Mouse (Mus musculus) hindbrain, postnatal 0 days (tissue): ENCODE measurements around the gene Ntrk3. TPM values are rescaled to one million over a fixed set of nuclear protein-coding genes. Genes with fewer than 3 reads are reported as not detected.
A peak's percentile ranks its signal among the peaks of the same experiment; 100 is the strongest.

Experiments
- ATAC-seq: fragments of 200-750 bp; cut with Nextera tagmentation; 2 replicates; pipeline ENCODE4 v1.8.0; 2017; ENCODE audit warnings: mild to moderate bottlenecking, moderate TSS enrichment, moderate library complexity
- DNase-seq: peaks from one replicate; pipeline ENCODE4 v3.0.0-alpha.2; 2015; ENCODE audit warnings: low spot score
- H3K27ac ChIP-seq: fragments of 300-500 bp; sonication (generic); 2 replicates; pipeline ENCODE4 v1.5.1; 2014; ENCODE audit warnings: mild to moderate bottlenecking
- H3K27me3 ChIP-seq: fragments of 300-500 bp; sonication (generic); 2 replicates; pipeline ENCODE4 v1.6.1; 2014; ENCODE audit warnings: low read length, mixed read lengths; ENCODE audit not compliant: insufficient read depth
- H3K36me3 ChIP-seq: fragments of 300-500 bp; sonication (generic); 2 replicates; pipeline ENCODE4 v1.6.1; 2014; ENCODE audit warnings: low read length, mixed read lengths; ENCODE audit not compliant: insufficient read depth
- H3K4me1 ChIP-seq: fragments of 300-500 bp; sonication (generic); 2 replicates; pipeline ENCODE4 v1.6.1; 2014; ENCODE audit warnings: antibody characterized with exemption, low read length, mixed read lengths; ENCODE audit not compliant: insufficient read depth
- H3K4me2 ChIP-seq: fragments of 300-500 bp; sonication (generic); 2 replicates; pipeline ENCODE4 v1.6.1; 2014; ENCODE audit warnings: low read depth, mild to moderate bottlenecking, low read length, moderate library complexity, mixed read lengths
- H3K4me3 ChIP-seq: fragments of 300-500 bp; sonication (generic); 2 replicates; pipeline ENCODE4 v1.5.1; 2014; ENCODE audit warnings: low read length
- H3K9ac ChIP-seq: fragments of 300-500 bp; sonication (generic); replicated peaks from 2 replicates; pipeline ENCODE4 v1.6.1; 2014; ENCODE audit warnings: mild to moderate bottlenecking, low read length, moderate library complexity, mixed read lengths
- H3K9me3 ChIP-seq: fragments of 300-500 bp; sonication (generic); 2 replicates; pipeline ENCODE4 v1.6.1; 2016; ENCODE audit warnings: low read length, mixed read lengths
- CTCF ChIP-seq: IDR thresholded peaks from 2 replicates; pipeline ENCODE4 v1.5.1; 2016; ENCODE audit warnings: antibody characterized with exemption, control low read depth, low read depth
- WGBS: fragments of 180-500 bp; shearing (Covaris S2); extraction: QIAGEN DNeasy Blood & Tissue Kit; methylation state at CpG from one replicate; pipeline ENCODE4 v1.1.7; 2014; 5-methylcytosine and 5-hydroxymethylcytosine counted together
- polyA plus RNA-seq: library from polyadenylated mRNA; unstranded; fragments of >200 nt; fragmentation: Nextera tagmentation; extraction: Ambion mirVana; gene quantifications from 2 replicates; pipeline ENCODE4 v1.2.1, GENCODE M21; 2015
- total RNA-seq: library from RNA; depleted of rRNA; stranded (reverse); fragments of >200 nt; gene quantifications from 2 replicates; pipeline ENCODE4 v1.2.3, GENCODE M21; 2014

Gene Ntrk3
- total and polyA plus RNA-seq, 2 experiments from 2014 or later, result 23.5 to 90.8 TPM

- Histone ChIP-seq H3K4me2 (no peak overlapping the region), H3K36me3 (no peaks in the 10 kb centered on the region), H3K4me3 (no peak overlapping the region), H3K27ac (no peak overlapping the region), H3K9ac (no peak overlapping the region), H3K27me3 (no peaks in the 10 kb centered on the region), H3K9me3 (no peaks in the 10 kb centered on the region), H3K4me1 (no peaks in the 10 kb centered on the region)
- no peak for TF ChIP-seq CTCF
- 75% methylated on average over 7 of the region's 7 CpGs for WGBS
- ATAC-seq (0 out of 2 replicates have a peak, but pooled peaks have one; percentile 13), DNase-seq (no peak)
Measured at GRCm38 (mm10) chr7:78493591-78493990, 244.2 kb downstream of the Ntrk3 start.

GRCm38 (mm10) chr7:78491176-78491575, 246.6 kb downstream of the Ntrk3 start:
- no peak overlapping the region for H3K9ac ChIP-seq
- no peak overlapping the region for H3K4me3 ChIP-seq
- H3K27me3 ChIP-seq, result no peaks in the 10 kb centered on the region
- H3K36me3 ChIP-seq, result no peaks in the 10 kb centered on the region
- ATAC-seq (peak; percentile 73), DNase-seq (no peak)
- H3K4me1 ChIP-seq, result no peaks in the 10 kb centered on the region
- no peak for TF ChIP-seq CTCF
- no peaks in the 10 kb centered on the region for H3K9me3 ChIP-seq
- 44% methylated on average over 7 of the region's 7 CpGs for WGBS
- H3K27ac ChIP-seq, result no peak overlapping the region
- no peak overlapping the region for H3K4me2 ChIP-seq

DNA sequence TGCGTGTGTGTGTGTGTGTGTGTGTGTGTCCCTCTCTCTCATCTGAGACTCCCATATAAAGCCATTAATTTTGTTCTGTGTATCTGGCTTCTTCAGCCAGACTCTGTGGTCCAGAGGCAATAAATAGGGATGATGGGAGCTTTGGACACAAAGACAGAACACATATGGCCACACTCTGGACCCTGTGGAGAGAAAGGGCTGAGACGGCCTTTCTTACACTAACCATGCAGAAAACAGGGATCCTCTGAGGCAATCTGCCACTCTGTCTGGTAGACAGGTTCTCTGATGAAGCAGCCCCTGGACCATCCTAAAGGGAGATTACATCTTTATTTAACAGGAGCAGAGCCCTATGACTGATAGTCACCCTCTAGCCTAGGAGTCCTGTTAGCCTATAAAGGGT, 253.5 kb downstream of the Ntrk3 start:
- H3K36me3 ChIP-seq, result no peaks in the 10 kb centered on the region
- TF ChIP-seq CTCF, result no peak
- H3K27me3 ChIP-seq, result no peaks in the 10 kb centered on the region
- no peaks in the 10 kb centered on the region for H3K4me1 ChIP-seq
- ATAC-seq (peak; percentile 56; the same call in 1 of the 2 replicates), DNase-seq (peak; percentile 16)
- no peak overlapping the region for H3K27ac ChIP-seq
- no peak overlapping the region for H3K9ac ChIP-seq
- H3K4me3 ChIP-seq, result no peak overlapping the region
- WGBS, result 71% methylated on average over 2 of the region's 2 CpGs
- H3K9me3 ChIP-seq, result no peaks in the 10 kb centered on the region
- no peak overlapping the region for H3K4me2 ChIP-seq

GRCm38 (mm10) chr7:78483729-78484128, 254.1 kb downstream of the Ntrk3 start:
- 72% methylated on average over 3 of the region's 3 CpGs for WGBS
- H3K4me1 ChIP-seq, result no peaks in the 10 kb centered on the region
- H3K9me3 ChIP-seq, result no peaks in the 10 kb centered on the region
- no peak overlapping the region for H3K4me2 ChIP-seq
- no peaks in the 10 kb centered on the region for H3K27me3 ChIP-seq
- no peak overlapping the region for H3K27ac ChIP-seq
- ATAC-seq (0 out of 2 replicates have a peak, but pooled peaks have one; percentile 47), DNase-seq (peak; percentile 15)
- H3K36me3 ChIP-seq, result no peaks in the 10 kb centered on the region
- no peak overlapping the region for H3K4me3 ChIP-seq
- H3K9ac ChIP-seq, result no peak overlapping the region
- no peak for TF ChIP-seq CTCF

- ATAC-seq (no peak), DNase-seq (no peak)
- H3K4me1 ChIP-seq, result no peaks in the 10 kb centered on the region
- no peaks in the 10 kb centered on the region for H3K9me3 ChIP-seq
- 41% methylated on average over 2 of the region's 2 CpGs for WGBS
- no peak overlapping the region for H3K4me2 ChIP-seq
- H3K36me3 ChIP-seq, result no peaks in the 10 kb centered on the region
- H3K4me3 ChIP-seq, result no peak overlapping the region
- no peak for TF ChIP-seq CTCF
- H3K9ac ChIP-seq, result no peak overlapping the region
- no peaks in the 10 kb centered on the region for H3K27me3 ChIP-seq
- peak overlapping the region; percentile 26; the same call in 1 of the 2 replicates for H3K27ac ChIP-seq
Measured at GRCm38 (mm10) chr7:78483061-78483460, 254.8 kb downstream of the Ntrk3 start.

DNA sequence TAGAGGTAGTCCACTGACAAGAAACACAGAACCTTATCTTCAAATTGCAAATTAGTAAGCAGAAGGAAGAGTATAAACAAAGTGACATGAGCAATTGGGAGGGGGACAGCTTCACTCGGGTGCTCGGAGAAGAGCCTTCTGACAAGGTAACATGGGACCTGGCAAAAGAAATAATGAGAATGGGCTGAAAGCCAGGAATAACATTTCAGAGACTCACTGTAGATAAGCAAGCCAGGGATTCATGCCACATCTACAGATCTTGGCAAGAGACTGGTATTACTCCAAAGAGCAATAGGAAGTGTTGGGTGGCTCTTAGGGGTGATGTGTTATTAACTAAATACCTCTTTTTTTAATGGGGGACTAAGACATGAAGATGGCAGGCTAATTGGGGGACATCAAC, 258.9 kb downstream of the Ntrk3 start:
- no peak for TF ChIP-seq CTCF
- Histone ChIP-seq H3K36me3 (no peaks in the 10 kb centered on the region; the same call in 1 of the 2 replicates), H3K4me1 (no peaks in the 10 kb centered on the region), H3K9ac (no peak overlapping the region), H3K4me2 (no peak overlapping the region), H3K27me3 (no peaks in the 10 kb centered on the region), H3K27ac (no peak overlapping the region), H3K4me3 (no peak overlapping the region), H3K9me3 (no peaks in the 10 kb centered on the region)
- ATAC-seq (no peak), DNase-seq (no peak)
- WGBS, result 56% methylated on average over 2 of the region's 2 CpGs

DNA sequence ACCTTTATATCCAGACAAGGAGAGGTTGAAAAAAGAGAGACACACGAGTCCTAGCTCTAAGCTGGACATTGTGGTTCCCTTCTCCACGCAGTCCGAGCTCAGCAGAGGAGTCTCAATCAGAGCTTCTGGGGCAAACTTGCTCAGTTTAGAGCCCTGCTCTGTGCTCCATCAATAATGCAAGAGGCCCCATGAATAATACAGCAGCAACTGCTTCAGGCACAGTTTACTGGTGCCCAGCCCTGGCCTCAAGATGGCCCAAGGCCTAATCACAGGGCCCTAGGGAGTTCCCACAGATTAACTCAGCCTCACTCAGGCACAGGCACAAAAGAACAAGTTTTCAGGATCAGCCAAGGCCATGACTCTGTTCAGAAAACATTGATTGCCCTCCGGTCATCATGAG, 266.1 kb downstream of the Ntrk3 start:
- no peak for DNase-seq
- 0 out of 2 replicates have a peak, but pooled peaks have one; percentile 27 for ATAC-seq
- Histone ChIP-seq H3K4me3 (no peak overlapping the region), H3K27ac (no peak overlapping the region), H3K4me1 (no peaks in the 10 kb centered on the region), H3K9ac (no peak overlapping the region), H3K9me3 (no peaks in the 10 kb centered on the region), H3K27me3 (no peaks in the 10 kb centered on the region), H3K4me2 (no peak overlapping the region), H3K36me3 (no peaks in the 10 kb centered on the region; the same call in 1 of the 2 replicates)
- 62% methylated on average over 4 of the region's 4 CpGs for WGBS
- TF ChIP-seq CTCF, result no peak
